Mouse (Mus musculus): ENCODE data around the gene Gm595. TPM values are rescaled to one million over a fixed set of nuclear protein-coding genes. Genes with fewer than 3 reads are reported as not detected.

The Gm595 gene
- polyA plus RNA-seq, 2 experiments, result not detected

GRCm38 (mm10) chrX:48890259-48890658 is 12.7 kb upstream of the Gm595 start:
- Histone ChIP-seq H3K4me2 (replicated peaks; ENCODE audit: low read depth, low read length, severe bottlenecking) (no peak overlapping the region), H3K27ac (replicated peaks; ENCODE audit: low read depth, low read length) (no peak overlapping the region), H3K27me3 (ENCODE audit: control insufficient read depth, insufficient read depth, low read length) (no peaks in the 10 kb centered on the region), H3K4me1 (ENCODE audit: control insufficient read depth, insufficient read depth, low read length) (no peaks in the 10 kb centered on the region), H3K36me3 (ENCODE audit: control insufficient read depth, insufficient read depth, low read length) (no peaks in the 10 kb centered on the region), H3K9ac (ENCODE audit: low read depth, low read length, severe bottlenecking) (no peak overlapping the region), H3K4me3 (replicated peaks; ENCODE audit: low read length) (no peak overlapping the region), H3K9me3 (ENCODE audit: control insufficient read depth, low read length) (no peaks in the 10 kb centered on the region)
- ATAC-seq (ENCODE audit: low FRiP score, low read depth) (no peak), DNase-seq (ENCODE audit: low spot score) (no peak)
- WGBS, result 73% methylated on average over 9 of the region's 9 CpGs
- TF ChIP-seq POLR2A (IDR thresholded peaks at IDR 0.05; ENCODE audit: borderline replicate concordance, extremely low read depth, insufficient read depth, insufficient read length), result no peak

DNA sequence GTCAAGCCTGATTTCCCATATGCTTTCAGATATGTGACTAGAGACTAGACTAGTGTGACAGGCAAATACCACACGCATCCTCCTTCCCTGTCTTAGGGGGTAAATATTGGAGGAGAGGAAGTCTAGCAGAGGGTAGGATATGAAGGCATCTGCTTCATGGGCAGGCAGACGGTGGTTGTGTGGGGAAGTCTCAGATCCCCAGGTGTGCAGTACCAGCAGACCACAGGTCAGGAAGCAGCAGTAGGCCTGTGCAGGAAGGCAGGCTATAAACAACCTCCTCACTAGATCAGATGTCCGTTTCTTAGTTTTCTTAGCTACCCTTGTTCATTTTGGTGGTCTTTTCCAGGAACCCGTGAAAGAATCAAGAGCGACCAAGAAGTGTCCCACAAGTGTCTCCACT is 7.1 kb upstream of the Gm595 start:
- Histone ChIP-seq H3K27ac (replicated peaks; ENCODE audit: low read depth, low read length) (no peak overlapping the region), H3K36me3 (ENCODE audit: control insufficient read depth, insufficient read depth, low read length) (no peaks in the 10 kb centered on the region), H3K4me3 (replicated peaks; ENCODE audit: low read length) (no peak overlapping the region), H3K27me3 (ENCODE audit: control insufficient read depth, insufficient read depth, low read length) (no peaks in the 10 kb centered on the region), H3K9ac (ENCODE audit: low read depth, low read length, severe bottlenecking) (no peak overlapping the region), H3K9me3 (ENCODE audit: control insufficient read depth, low read length) (no peaks in the 10 kb centered on the region), H3K4me2 (replicated peaks; ENCODE audit: low read depth, low read length, severe bottlenecking) (no peak overlapping the region), H3K4me1 (ENCODE audit: control insufficient read depth, insufficient read depth, low read length) (no peaks in the 10 kb centered on the region)
- TF ChIP-seq POLR2A (IDR thresholded peaks at IDR 0.05; ENCODE audit: borderline replicate concordance, extremely low read depth, insufficient read depth, insufficient read length), result no peak
- no peak for DNase-seq (ENCODE audit: low spot score)
- WGBS, result 81% methylated on average over 5 of the region's 5 CpGs
- ATAC-seq (ENCODE audit: low FRiP score, low read depth), result no peak

Other genes with a start within 250 kb of the Gm595 start
- not detected in 2 replicates for gene Gpr119, start 203.2 kb downstream of the Gm595 start, polyA plus RNA-seq (2012; rRNA removed)
- gene Gpr119, start 203.2 kb downstream of the Gm595 start, polyA plus RNA-seq (2014; fragmentation: Nextera tagmentation; extraction: Ambion mirVana), result not detected in 2 replicates
- 9.2 and 13.6 TPM in 2 replicates for gene Rbmx2, start 182.7 kb downstream of the Gm595 start, polyA plus RNA-seq (2012; rRNA removed)
- 22.0 and 25.7 TPM in 2 replicates for gene Rbmx2, start 182.7 kb downstream of the Gm595 start, polyA plus RNA-seq (2014; fragmentation: Nextera tagmentation; extraction: Ambion mirVana)

All from limb, embryonic 14.5 days (tissue).